Mouse (Mus musculus) embryonic facial prominence, embryonic 11.5 days (tissue): ENCODE measurements around the gene Tbcd. TPM values are rescaled to one million over a fixed set of nuclear protein-coding genes. Genes with fewer than 3 reads are reported as not detected.

ENCODE experiments used
- ATAC-seq: fragments of 200-750 bp; cut with Nextera tagmentation; replicated peaks from 2 replicates; pipeline ENCODE4 v1.8.0; 2017; ENCODE audit warnings: low read depth; ENCODE audit not compliant: insufficient number of reproducible peaks, low FRiP score, low TSS enrichment
- DNase-seq: peaks from one replicate; pipeline ENCODE4 v3.0.0-alpha.2; 2015; ENCODE audit warnings: low spot score
- H3K27ac ChIP-seq: fragments of 300-500 bp; sonication (generic); replicated peaks from 2 replicates; pipeline ENCODE4 v1.5.1; 2014; ENCODE audit warnings: mild to moderate bottlenecking, low read depth, low read length, control low read depth
- H3K27me3 ChIP-seq: fragments of 300-500 bp; sonication (generic); 2 replicates; pipeline ENCODE4 v1.6.1; 2014; ENCODE audit warnings: mild to moderate bottlenecking, low read length, moderate library complexity, mixed read lengths; ENCODE audit not compliant: control insufficient read depth, insufficient read depth
- H3K36me3 ChIP-seq: fragments of 300-500 bp; sonication (generic); replicated peaks from 2 replicates; pipeline ENCODE4 v1.6.1; 2014; ENCODE audit warnings: low read depth, mild to moderate bottlenecking, low read length, moderate library complexity, mixed read lengths; ENCODE audit not compliant: control insufficient read depth, insufficient read depth
- H3K4me1 ChIP-seq: fragments of 300-500 bp; sonication (generic); 2 replicates; pipeline ENCODE4 v1.6.1; 2014; ENCODE audit warnings: low read length, mixed read lengths; ENCODE audit not compliant: control insufficient read depth, insufficient read depth
- H3K4me2 ChIP-seq: fragments of 300-500 bp; sonication (generic); 2 replicates; pipeline ENCODE4 v1.6.1; 2014; ENCODE audit warnings: low read depth, mild to moderate bottlenecking, control low read depth, low read length, moderate library complexity
- H3K4me3 ChIP-seq: fragments of 300-500 bp; sonication (generic); 2 replicates; pipeline ENCODE4 v1.5.1; 2014; ENCODE audit warnings: low read depth, low read length, control low read depth
- H3K9ac ChIP-seq: fragments of 300-500 bp; sonication (generic); replicated peaks from 2 replicates; pipeline ENCODE4 v1.6.1; 2014; ENCODE audit warnings: mild to moderate bottlenecking, control low read depth, low read length
- H3K9me3 ChIP-seq: fragments of 300-500 bp; sonication (generic); replicated peaks from 2 replicates; pipeline ENCODE4 v1.6.1; 2016; ENCODE audit warnings: mild to moderate bottlenecking, low read length, inconsistent platforms, mixed read lengths; ENCODE audit not compliant: control insufficient read depth
- WGBS: fragments of 180-500 bp; shearing (Covaris S2); extraction: QIAGEN DNeasy Blood & Tissue Kit; methylation state at CpG from one replicate; pipeline ENCODE4 v1.1.7; 2014; 5-methylcytosine and 5-hydroxymethylcytosine counted together
- polyA plus RNA-seq: library from polyadenylated mRNA; unstranded; fragments of >200 nt; fragmentation: Nextera tagmentation; extraction: Ambion mirVana; gene quantifications from 2 replicates; pipeline ENCODE4 v1.2.1, GENCODE M21; 2014

The Tbcd gene
- polyA plus RNA-seq, 1 experiment from 2014 or later = 31.1 TPM

GRCm38 (mm10) chr11:121420830-121421552 lies 30.8 kb upstream of the Tbcd start, which contains the start of gene Fn3krp:
Gene Fn3krp, plus strand, starts transcription at chr11:121421401.
- peak; percentile 99 for ATAC-seq
- DNase-seq = peak; percentile 100
- WGBS = 1% methylated on average over 28 of the region's 28 CpGs
- no peaks in the 10 kb centered on the region for H3K4me1 ChIP-seq
- peak within 1 kb of the TSS; percentile 70 for H3K27ac ChIP-seq
- H3K9ac ChIP-seq = peak within 1 kb of the TSS; percentile 72
- no peaks in the 10 kb centered on the region for H3K9me3 ChIP-seq
- H3K4me2 ChIP-seq = peak within 1 kb of the TSS; percentile 87
- H3K27me3 ChIP-seq = no peaks in the 10 kb centered on the region
- no peaks in the 10 kb centered on the region for H3K36me3 ChIP-seq
- H3K4me3 ChIP-seq = peak within 1 kb of the TSS; percentile 76

DNA sequence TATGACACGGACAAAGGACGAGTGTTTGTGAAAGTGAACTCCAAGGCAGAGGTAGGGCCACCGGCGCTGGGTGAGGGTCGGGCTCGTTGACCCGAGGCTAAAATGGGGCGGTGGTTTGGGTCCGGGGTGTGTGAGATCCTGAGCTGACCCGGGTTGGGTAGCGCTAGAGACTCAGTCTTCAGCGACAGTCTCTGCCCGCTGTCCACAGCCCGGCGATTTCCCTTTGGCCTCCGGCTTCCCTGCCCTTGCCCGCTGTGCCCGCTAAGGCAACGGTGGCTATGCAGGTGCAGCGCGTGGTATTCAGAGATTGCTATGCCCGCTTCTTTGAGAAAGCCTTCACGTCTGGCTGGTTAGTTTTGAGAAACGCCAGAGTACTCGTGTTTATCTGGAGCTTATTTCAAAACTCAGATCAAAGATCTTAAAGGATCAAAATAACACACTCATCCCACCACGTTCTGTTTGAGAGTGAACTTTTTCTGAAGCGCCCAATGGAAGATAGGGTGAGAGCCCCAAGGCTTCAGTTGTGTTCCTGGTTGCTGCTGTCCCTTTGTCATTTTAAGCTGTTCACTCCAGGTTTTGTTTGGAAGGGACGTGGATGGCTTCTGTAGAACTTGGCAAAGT lies 30.1 kb upstream of the Tbcd start:
- H3K9ac ChIP-seq = peak overlapping the region; percentile 72
- no peaks in the 10 kb centered on the region for H3K9me3 ChIP-seq
- H3K36me3 ChIP-seq = no peaks in the 10 kb centered on the region
- H3K4me2 ChIP-seq = peak overlapping the region; percentile 87
- no peaks in the 10 kb centered on the region for H3K4me1 ChIP-seq
- under 1% methylated on average over 28 of the region's 28 CpGs for WGBS
- peak overlapping the region; percentile 76 for H3K4me3 ChIP-seq
- H3K27me3 ChIP-seq = no peaks in the 10 kb centered on the region
- ATAC-seq (peak; percentile 84; the same call in 1 of the 2 replicates), DNase-seq (peak; percentile 11)
- H3K27ac ChIP-seq = no peak overlapping the region

- H3K27ac ChIP-seq = no peak overlapping the region
- no peak overlapping the region for H3K4me2 ChIP-seq
- H3K4me3 ChIP-seq = no peak overlapping the region
- no peaks in the 10 kb centered on the region for H3K4me1 ChIP-seq
- ATAC-seq (no peak), DNase-seq (no peak)
- peaks cover 5% of the 10 kb centered on the region for H3K36me3 ChIP-seq
- H3K27me3 ChIP-seq = no peaks in the 10 kb centered on the region
- 87% methylated on average over 4 of the region's 4 CpGs for WGBS
- H3K9me3 ChIP-seq = no peaks in the 10 kb centered on the region
- H3K9ac ChIP-seq = no peak overlapping the region
Observed at GRCm38 (mm10) chr11:121433397-121433796, 18.4 kb upstream of the Tbcd start.

DNA sequence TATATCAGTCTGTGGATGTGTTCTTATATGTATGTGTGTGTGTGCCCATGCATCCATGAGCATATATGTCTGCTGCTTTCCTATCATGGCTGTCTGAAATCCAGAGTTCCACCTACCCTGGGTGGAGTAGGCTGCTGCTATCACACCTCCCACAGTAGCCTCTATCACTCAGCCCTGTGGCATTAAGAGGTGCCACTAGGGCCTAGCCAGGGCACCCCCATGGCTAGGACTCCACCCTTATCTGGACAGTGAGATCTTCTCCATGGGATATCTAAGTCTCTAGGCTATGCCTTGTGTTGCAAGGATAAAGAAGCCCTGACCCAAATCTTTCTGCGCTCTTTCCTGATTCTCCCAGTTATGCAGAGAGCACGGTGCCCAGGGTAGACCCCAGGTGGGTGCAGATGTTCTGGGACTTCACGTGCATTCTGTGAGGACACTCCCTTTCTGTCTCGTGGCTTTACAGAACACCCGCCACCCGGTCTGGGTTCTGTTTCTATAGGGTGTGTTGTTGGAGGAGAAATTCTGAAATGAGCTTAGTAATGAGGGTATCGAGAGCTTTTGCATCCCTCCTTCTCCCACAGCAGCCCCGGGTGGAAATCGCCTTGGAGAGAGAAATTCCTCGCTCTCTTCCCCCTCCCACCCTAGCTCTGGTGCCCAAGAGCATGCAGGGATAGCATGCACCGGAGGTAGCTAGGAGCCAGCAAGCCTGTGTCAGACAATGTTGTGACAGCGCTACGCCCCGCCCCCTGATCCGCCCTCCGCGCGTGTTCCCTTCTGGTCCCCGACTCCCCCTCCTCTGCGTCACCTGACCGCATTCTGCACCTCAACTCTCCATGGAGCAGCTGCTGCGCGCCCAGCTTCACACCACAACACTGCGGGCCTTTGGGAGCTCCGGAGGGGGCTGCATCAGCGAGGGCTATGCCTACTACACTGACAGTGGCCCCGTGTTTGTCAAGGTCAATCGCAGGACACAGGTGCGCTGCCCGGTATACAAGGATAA lies 17.3 kb upstream of the Tbcd start, which contains the start of gene Fn3k:
TSS of gene Fn3k (plus strand) at position 758 of the 1,000 bp plus-strand sequence.
- 9% methylated on average over 30 of the region's 30 CpGs for whole genome bisulfite sequencing
- no peaks in the 10 kb centered on the region for H3K9me3 ChIP-seq
- peak; percentile 89 for ATAC-seq
- H3K4me3 ChIP-seq = peak within 1 kb of the TSS; percentile 30
- DNase-seq = peak; percentile 74
- no peaks in the 10 kb centered on the region for H3K27me3 ChIP-seq
- H3K4me1 ChIP-seq = no peaks in the 10 kb centered on the region
- H3K4me2 ChIP-seq = peak within 1 kb of the TSS; percentile 75
- H3K36me3 ChIP-seq = no peaks in the 10 kb centered on the region
- H3K9ac ChIP-seq = peak within 1 kb of the TSS; percentile 4; the same call in 1 of the 2 replicates
- H3K27ac ChIP-seq = no peak within 1 kb of the TSS

DNA sequence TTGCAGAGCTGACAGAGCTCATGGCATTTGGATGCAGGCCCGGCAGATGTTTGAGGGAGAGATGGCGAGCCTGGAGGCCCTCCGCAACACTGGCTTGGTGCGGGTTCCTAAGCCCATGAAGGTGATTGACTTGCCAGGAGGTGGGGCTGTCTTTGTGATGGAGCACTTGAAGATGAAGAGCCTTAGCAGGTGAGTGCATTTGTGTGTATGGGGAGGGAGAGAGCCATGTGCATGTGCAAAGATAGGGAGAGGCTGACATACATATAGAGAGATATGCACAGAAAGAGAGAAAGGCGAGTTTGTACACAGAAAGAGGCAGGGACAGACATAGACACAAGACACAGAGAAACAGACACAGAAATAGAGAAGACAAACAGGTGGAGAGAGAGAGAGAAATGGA lies 14.5 kb upstream of the Tbcd start:
- DNase-seq (no peak), ATAC-seq (no peak)
- Histone ChIP-seq H3K27ac (no peak overlapping the region), H3K9me3 (no peaks in the 10 kb centered on the region), H3K4me2 (no peak overlapping the region), H3K4me1 (no peaks in the 10 kb centered on the region), H3K9ac (no peak overlapping the region), H3K27me3 (no peaks in the 10 kb centered on the region), H3K36me3 (no peaks in the 10 kb centered on the region), H3K4me3 (no peak overlapping the region)
- 68% methylated on average over 5 of the region's 5 CpGs for WGBS

DNA sequence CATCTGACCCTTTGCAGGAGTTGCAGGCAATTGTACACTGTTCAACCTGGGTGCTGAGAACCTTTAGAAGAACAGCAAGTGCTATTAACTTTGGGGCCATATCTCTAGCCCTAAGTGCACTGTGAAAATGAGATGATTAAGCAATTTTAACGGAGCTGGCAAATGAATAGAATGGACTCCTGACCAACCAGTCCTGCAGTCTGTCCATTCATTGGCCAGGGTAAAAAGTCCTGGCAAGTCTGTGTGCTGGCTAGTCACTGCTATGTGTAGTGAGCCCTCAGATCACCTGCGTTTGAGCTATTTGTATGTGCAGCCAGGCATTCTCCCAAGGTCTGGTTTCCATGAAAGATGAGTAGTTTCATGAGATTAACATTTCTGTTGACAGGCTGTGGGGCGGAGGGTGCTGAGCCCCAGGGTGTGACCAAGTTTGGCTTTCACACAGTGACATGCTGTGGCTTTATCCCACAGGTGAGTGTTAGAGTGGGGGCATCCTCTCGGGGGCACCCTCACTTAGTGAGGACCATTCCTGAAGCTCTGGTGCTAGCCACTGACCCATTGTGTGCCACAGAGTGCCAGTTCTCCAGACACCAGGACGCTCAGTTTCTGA lies 12.0 kb upstream of the Tbcd start:
- Histone ChIP-seq H3K4me3 (no peak overlapping the region), H3K27ac (no peak overlapping the region), H3K36me3 (no peaks in the 10 kb centered on the region), H3K4me2 (no peak overlapping the region), H3K9me3 (no peaks in the 10 kb centered on the region), H3K27me3 (no peaks in the 10 kb centered on the region), H3K9ac (no peak overlapping the region), H3K4me1 (no peaks in the 10 kb centered on the region)
- DNase-seq (no peak), ATAC-seq (no peak)
- 63% methylated on average over 5 of the region's 5 CpGs for WGBS

- Histone ChIP-seq H3K36me3 (no peaks in the 10 kb centered on the region), H3K4me2 (no peak overlapping the region), H3K27ac (no peak overlapping the region), H3K9me3 (no peaks in the 10 kb centered on the region), H3K4me1 (no peaks in the 10 kb centered on the region), H3K9ac (no peak overlapping the region), H3K27me3 (no peaks in the 10 kb centered on the region), H3K4me3 (no peak overlapping the region)
- WGBS = 79% methylated on average over 4 of the region's 4 CpGs
- ATAC-seq (no peak), DNase-seq (no peak)
Observed at GRCm38 (mm10) chr11:121441653-121442052, 10.1 kb upstream of the Tbcd start.
